Mouse (Mus musculus): ENCODE measurements at regions not wholly inside any gene's neighbourhood (a gene's known extent, or its start where the extent isn't known, plus 50 kb on each side); places are given as distances from the start of the nearest gene placed in this dataset.

DNA sequence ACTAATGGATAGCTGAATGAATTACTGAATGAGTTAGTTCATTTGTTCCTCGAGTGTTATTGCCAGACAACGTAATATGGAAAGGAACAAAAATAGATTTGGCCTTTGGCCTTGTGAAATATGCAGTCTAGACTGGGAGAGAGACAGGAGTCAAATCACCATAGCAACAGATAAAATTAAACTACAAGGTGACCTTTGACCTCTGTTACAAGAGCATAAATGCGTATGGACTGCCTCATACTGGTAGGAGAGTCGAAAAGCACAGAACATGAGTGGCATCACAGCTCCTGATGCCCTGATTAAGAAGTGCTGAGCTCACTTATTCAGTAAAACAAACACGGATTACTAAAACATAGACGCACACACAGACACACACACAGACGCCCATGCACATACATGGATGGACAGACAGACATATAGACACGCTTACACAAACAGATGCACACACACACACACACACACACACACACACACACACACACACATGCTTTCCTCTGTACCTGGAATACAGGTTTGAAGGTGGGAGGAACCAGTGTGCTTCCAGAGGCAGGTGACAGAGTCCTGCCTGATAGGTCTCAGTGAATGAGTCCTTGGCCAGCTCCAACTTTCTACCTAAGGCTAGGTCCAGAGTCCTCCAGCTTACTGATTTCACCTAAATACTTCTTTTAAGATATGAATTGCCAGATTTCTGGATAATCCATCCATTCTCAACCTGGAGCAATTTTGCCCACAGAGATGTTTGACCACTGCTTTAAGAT is 72.1 kb upstream of the Myocd start:
- H3K36me3 ChIP-seq (ENCODE audit: insufficient read depth, low read length): no peaks in the 10 kb centered on the region
- 81% methylated on average over 8 of the region's 8 CpGs for WGBS
- ATAC-seq (ENCODE audit: low FRiP score, low TSS enrichment): no peak
- H3K27ac ChIP-seq (ENCODE audit: low read length): no peak overlapping the region
- no peaks in the 10 kb centered on the region for H3K9me3 ChIP-seq (ENCODE audit: low read length)
- H3K27me3 ChIP-seq (ENCODE audit: insufficient read depth, low read length): no peaks in the 10 kb centered on the region
- 0 out of 2 replicates have a peak, but pooled peaks cover 5% of the 10 kb centered on the region for H3K4me1 ChIP-seq (ENCODE audit: insufficient read depth, low read length)
- H3K4me2 ChIP-seq (replicated peaks; ENCODE audit: low read depth, low read length): no peak overlapping the region
- H3K9ac ChIP-seq (replicated peaks; ENCODE audit: low read length): no peak overlapping the region
- H3K4me3 ChIP-seq (ENCODE audit: low read length): no peak overlapping the region

DNA sequence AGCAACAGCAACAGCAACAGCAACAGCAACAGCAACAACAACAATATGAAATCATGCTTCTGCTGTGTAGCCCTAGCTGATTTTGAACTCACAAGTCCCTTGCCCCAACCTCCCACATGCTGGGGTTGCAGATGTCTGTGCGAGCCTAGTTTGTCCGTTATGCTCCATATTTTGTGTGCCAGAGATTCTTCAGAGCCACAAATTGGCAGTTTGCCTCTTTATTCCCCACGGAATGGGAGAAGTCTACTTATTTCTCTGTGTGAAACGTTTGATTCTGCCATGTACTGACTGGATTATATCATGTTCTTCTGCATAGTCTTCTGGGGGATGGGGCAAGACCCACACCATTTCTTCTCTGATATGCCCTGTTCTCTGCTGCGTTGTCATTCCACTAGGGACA is 64.5 kb upstream of the Myocd start:
- 64% methylated on average over 5 of the region's 5 CpGs for WGBS
- Histone ChIP-seq H3K4me1 (ENCODE audit: insufficient read depth, low read length) (0 out of 2 replicates have a peak, but pooled peaks cover 5% of the 10 kb centered on the region), H3K4me3 (ENCODE audit: low read length) (no peak overlapping the region), H3K9me3 (ENCODE audit: low read length) (no peaks in the 10 kb centered on the region), H3K4me2 (replicated peaks; ENCODE audit: low read depth, low read length) (no peak overlapping the region), H3K9ac (replicated peaks; ENCODE audit: low read length) (no peak overlapping the region), H3K27ac (ENCODE audit: low read length) (no peak overlapping the region), H3K27me3 (ENCODE audit: insufficient read depth, low read length) (no peaks in the 10 kb centered on the region), H3K36me3 (ENCODE audit: insufficient read depth, low read length) (no peaks in the 10 kb centered on the region)
- no peak for ATAC-seq (ENCODE audit: low FRiP score, low TSS enrichment)

DNA sequence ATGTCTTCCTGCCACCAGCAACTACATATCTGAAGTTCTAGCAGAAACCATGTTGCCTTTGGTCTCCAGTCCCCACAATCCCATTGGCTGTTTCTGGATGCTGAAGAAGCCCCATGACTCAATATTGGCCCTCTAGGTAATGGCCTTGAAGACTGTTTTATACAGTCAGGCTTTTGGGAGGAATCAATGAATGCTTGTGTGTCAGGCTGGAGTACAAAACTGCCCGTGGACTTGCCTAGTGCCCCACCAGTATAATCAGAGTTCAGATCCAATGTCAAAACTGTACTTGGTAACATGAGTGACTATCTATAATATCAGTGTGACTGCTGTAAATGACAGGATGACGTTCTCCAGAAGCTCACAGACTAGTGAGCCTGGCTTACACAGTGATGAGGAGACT is 63.3 kb upstream of the Myocd start:
- H3K4me3 ChIP-seq (ENCODE audit: low read length): no peak overlapping the region
- no peak overlapping the region for H3K4me2 ChIP-seq (replicated peaks; ENCODE audit: low read depth, low read length)
- no peaks in the 10 kb centered on the region for H3K27me3 ChIP-seq (ENCODE audit: insufficient read depth, low read length)
- no peak for ATAC-seq (ENCODE audit: low FRiP score, low TSS enrichment)
- H3K27ac ChIP-seq (ENCODE audit: low read length): no peak overlapping the region
- H3K9ac ChIP-seq (replicated peaks; ENCODE audit: low read length): no peak overlapping the region
- no peaks in the 10 kb centered on the region for H3K36me3 ChIP-seq (ENCODE audit: insufficient read depth, low read length)
- WGBS: 73% methylated on average over 2 of the region's 2 CpGs
- H3K4me1 ChIP-seq (ENCODE audit: insufficient read depth, low read length): no peaks in the 10 kb centered on the region
- no peaks in the 10 kb centered on the region for H3K9me3 ChIP-seq (ENCODE audit: low read length)

DNA sequence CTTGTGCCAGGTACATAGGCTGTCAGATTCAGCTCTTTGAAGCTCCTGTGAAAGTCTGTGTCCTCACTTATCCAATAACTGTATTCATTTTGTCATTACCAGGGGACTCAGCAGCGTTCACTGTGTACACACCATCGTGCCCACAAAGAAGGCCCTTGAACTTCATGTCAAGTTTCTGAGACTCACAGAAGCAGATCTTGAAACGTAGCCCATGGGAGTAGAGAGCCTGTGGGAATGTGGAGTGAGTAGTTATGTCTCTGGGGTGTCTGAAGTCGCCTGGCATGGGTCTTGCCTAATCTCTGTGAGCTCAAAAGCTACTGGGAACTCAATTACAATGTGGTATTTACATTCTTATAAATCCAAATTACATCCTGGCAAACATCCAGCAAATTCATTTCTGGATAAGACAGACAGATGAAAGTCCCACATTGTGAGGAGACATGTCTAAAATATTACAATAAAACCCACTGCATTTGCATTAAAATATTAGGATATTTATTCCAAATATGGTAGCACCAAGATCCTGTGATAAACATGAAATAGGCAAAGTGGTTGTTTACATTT is 53.2 kb upstream of the Myocd start:
- ATAC-seq (ENCODE audit: low FRiP score, low TSS enrichment): no peak
- Histone ChIP-seq H3K9me3 (ENCODE audit: low read length) (no peaks in the 10 kb centered on the region), H3K27ac (ENCODE audit: low read length) (no peak overlapping the region), H3K4me2 (replicated peaks; ENCODE audit: low read depth, low read length) (no peak overlapping the region), H3K36me3 (ENCODE audit: insufficient read depth, low read length) (no peaks in the 10 kb centered on the region), H3K9ac (replicated peaks; ENCODE audit: low read length) (no peak overlapping the region), H3K4me3 (ENCODE audit: low read length) (no peak overlapping the region), H3K4me1 (ENCODE audit: insufficient read depth, low read length) (no peaks in the 10 kb centered on the region), H3K27me3 (ENCODE audit: insufficient read depth, low read length) (no peaks in the 10 kb centered on the region)
- WGBS: 68% methylated on average over 4 of the region's 4 CpGs
